12 mouse cellular contexts compared by ENCODE assay signal in the genomic region with DNA sequence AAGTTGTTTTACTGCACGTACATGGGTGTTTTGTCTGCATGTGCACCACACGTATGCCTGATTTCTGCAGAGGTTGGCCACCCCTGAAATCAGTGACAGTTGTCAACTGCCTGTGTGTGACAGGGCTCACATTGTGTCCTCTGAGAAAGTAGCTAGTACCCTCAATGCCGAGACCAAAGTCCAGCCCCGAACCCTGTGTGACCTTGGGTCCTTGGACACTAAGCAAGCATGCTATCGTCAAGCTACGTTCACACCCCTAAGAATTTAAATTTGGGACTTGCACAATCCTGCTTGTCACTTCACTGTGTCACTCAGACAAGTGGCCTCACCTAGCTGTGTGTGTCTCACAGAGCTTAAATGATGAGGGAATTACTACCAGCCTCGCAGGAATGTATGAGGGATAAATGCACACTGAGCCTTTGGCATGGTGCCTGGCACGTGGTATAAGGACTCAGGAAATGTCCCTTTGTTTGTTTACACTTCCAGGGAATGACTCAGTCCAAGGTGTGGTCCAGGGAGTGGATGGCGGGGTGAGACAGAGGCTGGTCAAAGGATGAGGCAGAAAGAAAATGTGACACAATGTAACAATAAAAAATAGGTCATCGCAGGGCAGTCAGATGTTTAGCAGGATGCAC. TPM values are rescaled to one million over a fixed set of nuclear protein-coding genes. Genes with fewer than 3 reads are reported as not detected.
A peak's percentile ranks its signal among the peaks of the same experiment; 100 is the strongest.
DNase-seq lines count a peak whose midpoint lies in the region; ATAC-seq and TF ChIP-seq lines count a peak whose summit lies in the region.
"Had no signal": no experiment of that assay in that cellular context is flagged by ENCODE, and none has a peak within 500 bp of the region (broad histone marks: within the 10 kb centered on the region; RNA-seq: fewer than 3 reads in every experiment).

No protein-coding gene starts in this region.

- ATAC-seq in heart, postnatal 0 days (ENCODE audit: insufficient read depth, low read depth): peak; percentile 75
- peak; percentile 92 for ATAC-seq in intestine, embryonic 16.5 days
- ATAC-seq: forebrain, postnatal 0 days had no signal

- 32% methylated on average over 10 of the region's 10 CpGs for WGBS in heart, postnatal 0 days
- whole genome bisulfite sequencing in intestine, embryonic 16.5 days: 46% methylated on average over 10 of the region's 10 CpGs

- H3K36me3 ChIP-seq in heart, postnatal 0 days (replicated peaks; ENCODE audit: control insufficient read depth, insufficient read depth, low read length): peaks cover 2% of the 10 kb centered on the region
- H3K36me3 ChIP-seq in intestine, embryonic 16.5 days (ENCODE audit: control insufficient read depth, insufficient read depth, low read length): no peaks in the 10 kb centered on the region

- DNase-seq in heart, postnatal 0 days (ENCODE audit: low spot score): peak; percentile 9
- DNase-seq in heart, postnatal 36 days: no peak
- DNase-seq in MN1 (ENCODE audit: low spot score): peak; percentile 79
- DNase-seq in lung, postnatal 25 days (ENCODE audit: low spot score): peak; percentile 64
- no peak for DNase-seq in adrenal gland, adult 18-20 months (ENCODE audit: low spot score in 2 of 2)
- DNase-seq in cerebellum, adult 11-12 months: no peak
- DNase-seq in cerebellum, adult 8-10 months: no peak
- DNase-seq: forebrain, postnatal 0 days had no signal

- no peaks in the 10 kb centered on the region for H3K9me3 ChIP-seq in heart, postnatal 0 days (replicated peaks; ENCODE audit: control insufficient read depth, low read length)
- no peaks in the 10 kb centered on the region for H3K9me3 ChIP-seq in intestine, embryonic 16.5 days (ENCODE audit: control insufficient read depth, low read length)
- H3K9me3 ChIP-seq: limb, embryonic 15.5 days had no signal

- H3K27me3 ChIP-seq in heart, postnatal 0 days (ENCODE audit: control insufficient read depth, insufficient read depth, low read length): no peaks in the 10 kb centered on the region
- H3K27me3 ChIP-seq in intestine, embryonic 16.5 days (replicated peaks; ENCODE audit: control insufficient read depth, insufficient read depth, low read length): no peaks in the 10 kb centered on the region
- H3K27me3 ChIP-seq: limb, embryonic 15.5 days had no signal

- no peaks in the 10 kb centered on the region for H3K4me1 ChIP-seq in heart, postnatal 0 days (ENCODE audit: control insufficient read depth, insufficient read depth)
- peaks cover 8% of the 10 kb centered on the region for H3K4me1 ChIP-seq in intestine, embryonic 16.5 days (ENCODE audit: control insufficient read depth, insufficient read depth, low read length)
- H3K4me1 ChIP-seq: limb, embryonic 15.5 days had no signal

- no peak overlapping the region for H3K9ac ChIP-seq in heart, postnatal 0 days (replicated peaks; ENCODE audit: low read depth, low read length)
- H3K9ac ChIP-seq in intestine, embryonic 16.5 days (ENCODE audit: low read depth, low read length): no peak overlapping the region
- H3K9ac ChIP-seq: forebrain, postnatal 0 days; limb, embryonic 15.5 days had no signal

- intact Hi-C loops in heart, postnatal 36 days (cut with DNase I): no loop called here

- no peak overlapping the region for H3K4me3 ChIP-seq in heart, postnatal 0 days (ENCODE audit: low read depth, low read length)
- no peak overlapping the region for H3K4me3 ChIP-seq in intestine, embryonic 16.5 days (ENCODE audit: low read length)
- H3K4me3 ChIP-seq: layer of hippocampus, adult 2 months; limb, embryonic 15.5 days; myocyte had no signal

- TF ChIP-seq EP300 in heart, postnatal 0 days (IDR thresholded peaks at IDR 0.05; ENCODE audit: low read depth): no peak

- no peak overlapping the region for H3K4me2 ChIP-seq in heart, postnatal 0 days (ENCODE audit: low read depth, low read length)
- no peak overlapping the region for H3K4me2 ChIP-seq in intestine, embryonic 16.5 days (ENCODE audit: low read depth, low read length)
- H3K4me2 ChIP-seq: limb, embryonic 15.5 days had no signal

- H3K27ac ChIP-seq in heart, postnatal 0 days (ENCODE audit: low read depth): no peak overlapping the region
- no peak overlapping the region for H3K27ac ChIP-seq in intestine, embryonic 16.5 days (ENCODE audit: low read length)
- H3K27ac ChIP-seq: layer of hippocampus, adult 2 months; limb, embryonic 15.5 days had no signal

- no peak for TF ChIP-seq CTCF in heart, postnatal 0 days (IDR thresholded peaks at IDR 0.05; ENCODE audit: low read depth)

RNA-seq across cellular contexts. Expression of gene Pou2f2, which starts 18.0 kb away (rescaled TPM):
- under 0.01 and 0.15 TPM in 2 replicates for total RNA-seq in heart, postnatal 0 days (2014; rRNA removed; ENCODE audit: low replicate concordance)
- polyA plus RNA-seq in heart, postnatal 0 days (2015; fragmentation: Nextera tagmentation; extraction: Ambion mirVana): 0.25 and 0.26 TPM in 2 replicates
- total RNA-seq in heart, postnatal 36 days (2021): under 1 TPM; 0.53 to 0.68 TPM
- polyA plus RNA-seq in intestine, embryonic 16.5 days (2015; fragmentation: Nextera tagmentation; extraction: Ambion mirVana): 1.0 and 1.2 TPM in 2 replicates
- under 1 TPM; 0.56 to 0.61 TPM for total RNA-seq in adrenal gland, adult 18-20 months (2021)

RNA-seq across cellular contexts. Expression of gene Dedd2, which starts 22.9 kb away (rescaled TPM):
- 20.5 and 33.8 TPM in 2 replicates for total RNA-seq in heart, postnatal 0 days (2014; rRNA removed; ENCODE audit: low replicate concordance)
- 9.5 and 11.0 TPM in 2 replicates for polyA plus RNA-seq in heart, postnatal 0 days (2015; fragmentation: Nextera tagmentation; extraction: Ambion mirVana)
- total RNA-seq in heart, postnatal 36 days (2021): 10 to 100 TPM; 17.3 to 22.2 TPM
- 11.3 and 11.9 TPM in 2 replicates for polyA plus RNA-seq in intestine, embryonic 16.5 days (2015; fragmentation: Nextera tagmentation; extraction: Ambion mirVana)
- total RNA-seq in adrenal gland, adult 18-20 months (2021): 10 to 100 TPM; 24.0 to 27.0 TPM

RNA-seq across cellular contexts. Expression of gene Zfp526, which starts 23.7 kb away (rescaled TPM):
- total RNA-seq in heart, postnatal 0 days (2014; rRNA removed; ENCODE audit: low replicate concordance): 6.6 and 6.8 TPM in 2 replicates
- polyA plus RNA-seq in heart, postnatal 0 days (2015; fragmentation: Nextera tagmentation; extraction: Ambion mirVana): 1.2 and 1.4 TPM in 2 replicates
- 1 to 10 TPM; 8.9 to 10.0 TPM for total RNA-seq in heart, postnatal 36 days (2021)
- polyA plus RNA-seq in intestine, embryonic 16.5 days (2015; fragmentation: Nextera tagmentation; extraction: Ambion mirVana): 1.9 and 2.3 TPM in 2 replicates
- total RNA-seq in adrenal gland, adult 18-20 months (2021): 10 to 100 TPM in 1 of 2 experiments, 1 to 10 TPM in 1; 8.4 to 10.2 TPM

RNA-seq across cellular contexts. Expression of gene Gsk3a, which starts 40.1 kb away (rescaled TPM):
- 62.1 and 64.7 TPM in 2 replicates for total RNA-seq in heart, postnatal 0 days (2014; rRNA removed; ENCODE audit: low replicate concordance)
- 5.3 and 5.9 TPM in 2 replicates for polyA plus RNA-seq in heart, postnatal 0 days (2015; fragmentation: Nextera tagmentation; extraction: Ambion mirVana)
- total RNA-seq in heart, postnatal 36 days (2021): 10 to 100 TPM; 67.5 to 69.2 TPM
- 4.0 and 5.9 TPM in 2 replicates for polyA plus RNA-seq in intestine, embryonic 16.5 days (2015; fragmentation: Nextera tagmentation; extraction: Ambion mirVana)
- total RNA-seq in adrenal gland, adult 18-20 months (2021): 100 to 1,000 TPM in 1 of 2 experiments, 10 to 100 TPM in 1; 96.7 to 101 TPM

RNA-seq across cellular contexts. Expression of gene Erf, which starts 53.1 kb away (rescaled TPM):
- 41.4 and 66.8 TPM in 2 replicates for total RNA-seq in heart, postnatal 0 days (2014; rRNA removed; ENCODE audit: low replicate concordance)
- polyA plus RNA-seq in heart, postnatal 0 days (2015; fragmentation: Nextera tagmentation; extraction: Ambion mirVana): 6.5 and 7.0 TPM in 2 replicates
- 10 to 100 TPM; 22.3 to 26.2 TPM for total RNA-seq in heart, postnatal 36 days (2021)
- polyA plus RNA-seq in intestine, embryonic 16.5 days (2015; fragmentation: Nextera tagmentation; extraction: Ambion mirVana): 6.6 and 7.9 TPM in 2 replicates
- total RNA-seq in adrenal gland, adult 18-20 months (2021): 10 to 100 TPM; 18.3 to 25.8 TPM

Comparison
In these comparisons a context has a peak if more than half of its experiments do, and no peak if none do; other contexts are left out.
1. DNase-seq: peak in heart, postnatal 0 days (single experiment), MN1 (single experiment) and lung, postnatal 25 days (single experiment); none in heart, postnatal 36 days (0 of 2), adrenal gland, adult 18-20 months (0 of 2), cerebellum, adult 11-12 months (single experiment) and cerebellum, adult 8-10 months (single experiment).